Comparison of ENCODE assay signal across 20 mouse cellular contexts in the genomic region with DNA sequence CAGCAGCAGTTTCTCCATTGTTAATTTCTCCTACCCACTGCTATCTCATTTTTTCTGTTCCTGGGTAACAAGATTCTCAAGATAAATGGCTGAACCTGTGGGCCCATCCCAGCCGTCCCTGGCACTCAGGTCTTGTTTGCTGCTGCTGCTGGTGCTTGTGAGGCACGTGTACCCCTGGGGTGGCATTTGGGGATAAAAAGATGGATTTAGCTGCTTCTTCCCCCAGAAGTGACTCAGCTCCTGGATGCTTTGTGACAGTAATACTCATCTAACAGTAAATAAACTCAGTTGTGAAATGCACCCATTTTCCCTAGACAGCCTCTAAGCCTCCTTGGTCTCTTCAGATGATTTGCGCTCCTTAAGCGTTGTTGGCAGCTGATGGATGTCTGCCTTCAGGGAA. TPM values are rescaled to one million over a fixed set of nuclear protein-coding genes. Genes with fewer than 3 reads are reported as not detected.
"Had no signal": no experiment of that assay in that cellular context is flagged by ENCODE, and none has a peak within 500 bp of the region (broad histone marks: within the 10 kb centered on the region; RNA-seq: fewer than 3 reads in every experiment).

No protein-coding gene starts in this region.

- H3K9me3 ChIP-seq: lung, embryonic 15.5 days; megakaryocyte, embryonic 14.5 days; midbrain, embryonic 13.5 days; midbrain, embryonic 15.5 days; neural tube, embryonic 12.5 days; stomach, embryonic 15.5 days had no signal

- H3K4me1 ChIP-seq: lung, embryonic 15.5 days; midbrain, embryonic 13.5 days; midbrain, embryonic 15.5 days; neural tube, embryonic 12.5 days; stomach, embryonic 15.5 days had no signal

- H3K27me3 ChIP-seq: lung, embryonic 15.5 days; megakaryocyte, embryonic 14.5 days; midbrain, embryonic 13.5 days; midbrain, embryonic 15.5 days; neural tube, embryonic 12.5 days; stomach, embryonic 15.5 days had no signal

- DNase-seq: lung, adult 2 months; lung, postnatal 14 days; lung, postnatal 36 days; right cerebral cortex, postnatal 14 days; thymus, adult 18-20 months; thymus, postnatal 14 days; thymus, postnatal 36 days had no signal

- H3K36me3 ChIP-seq: lung, embryonic 15.5 days; midbrain, embryonic 13.5 days; midbrain, embryonic 15.5 days; neural tube, embryonic 12.5 days; stomach, embryonic 15.5 days had no signal

- H3K9ac ChIP-seq: lung, embryonic 15.5 days; midbrain, embryonic 13.5 days; midbrain, embryonic 15.5 days; neural tube, embryonic 12.5 days; stomach, embryonic 15.5 days had no signal

- H3K27ac ChIP-seq: lung, embryonic 15.5 days; macrophage; midbrain, embryonic 13.5 days; midbrain, embryonic 15.5 days; neural tube, embryonic 12.5 days; stomach, embryonic 15.5 days; stomach, postnatal 0 days had no signal

- ATAC-seq: lung, postnatal 0 days; midbrain, embryonic 13.5 days; midbrain, embryonic 15.5 days had no signal

- H3K4me3 ChIP-seq: lung, embryonic 15.5 days; megakaryocyte, embryonic 14.5 days; midbrain, embryonic 13.5 days; midbrain, embryonic 15.5 days; neural tube, embryonic 12.5 days; stomach, embryonic 15.5 days had no signal

RNA-seq across cellular contexts. Expression of gene Ifitm7, which starts 46.4 kb away (rescaled TPM):
- total RNA-seq: monocyte, adult 5-6 weeks; neutrophil, adult 5-6 weeks had no signal
- polyA plus RNA-seq: lung, adult 2 months; lung, embryonic 15.5 days; lung, postnatal 0 days; macrophage; stomach, embryonic 15.5 days; stomach, postnatal 0 days; thymus, postnatal 0 days had no signal

RNA-seq across cellular contexts. Expression of gene 2900011O08Rik, which starts 46.7 kb away (rescaled TPM):
- total RNA-seq: monocyte, adult 5-6 weeks; neutrophil, adult 5-6 weeks had no signal
- polyA plus RNA-seq: lung, postnatal 0 days; macrophage; spleen, adult 2 months had no signal
